Mouse (Mus musculus): ENCODE results near the gene Neurl1b.

Neurl1b gene

GRCm38 (mm10) chr17:26490072-26490471 is 75.4 kb downstream of the Neurl1b start:
- in situ Hi-C loops (cut with MboI, MseI) = no loop called here

DNA sequence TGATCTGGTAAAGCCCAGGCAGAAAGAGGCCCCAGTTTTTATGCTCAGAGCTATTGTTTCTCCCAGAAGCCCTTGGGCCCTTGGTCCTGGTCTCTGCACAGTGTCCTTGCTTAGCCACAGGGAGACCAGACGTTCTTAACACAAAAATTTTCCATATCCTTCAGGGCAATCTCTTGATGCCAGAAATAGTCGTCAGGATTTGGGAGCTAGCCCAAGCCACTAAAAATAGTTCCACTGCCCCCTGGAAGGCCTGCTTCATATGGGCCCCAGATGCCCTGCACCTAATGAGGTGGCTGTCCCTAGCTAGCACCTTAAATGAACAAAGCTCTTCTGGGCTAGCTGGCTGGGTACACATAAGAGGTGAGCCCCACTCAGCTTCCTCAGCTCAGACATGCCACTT is 76.3 kb downstream of the Neurl1b start:
- in situ Hi-C loops (cut with MboI, MseI) = no loop called here

DNA sequence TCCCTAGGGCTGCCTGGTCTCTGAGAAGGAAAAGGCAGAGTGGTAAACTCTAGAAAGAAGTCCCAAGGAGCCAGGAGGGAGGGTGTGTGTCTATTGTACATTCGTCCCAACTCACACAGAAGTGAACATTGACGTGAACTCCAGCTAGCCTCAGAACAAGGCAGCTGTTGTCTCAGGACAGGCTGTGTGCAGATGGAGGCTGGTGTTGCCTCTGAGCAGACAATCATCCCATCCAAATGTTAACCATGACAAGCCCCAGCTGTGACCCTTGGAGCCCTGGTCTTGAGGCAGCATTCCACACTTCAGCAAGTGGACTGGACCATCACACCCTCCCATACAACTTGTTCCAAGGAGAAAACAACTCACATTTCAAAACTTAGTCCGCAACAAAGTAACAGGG is 77.6 kb downstream of the Neurl1b start:
- in situ Hi-C loops (cut with MboI, MseI) = no loop called here

DNA sequence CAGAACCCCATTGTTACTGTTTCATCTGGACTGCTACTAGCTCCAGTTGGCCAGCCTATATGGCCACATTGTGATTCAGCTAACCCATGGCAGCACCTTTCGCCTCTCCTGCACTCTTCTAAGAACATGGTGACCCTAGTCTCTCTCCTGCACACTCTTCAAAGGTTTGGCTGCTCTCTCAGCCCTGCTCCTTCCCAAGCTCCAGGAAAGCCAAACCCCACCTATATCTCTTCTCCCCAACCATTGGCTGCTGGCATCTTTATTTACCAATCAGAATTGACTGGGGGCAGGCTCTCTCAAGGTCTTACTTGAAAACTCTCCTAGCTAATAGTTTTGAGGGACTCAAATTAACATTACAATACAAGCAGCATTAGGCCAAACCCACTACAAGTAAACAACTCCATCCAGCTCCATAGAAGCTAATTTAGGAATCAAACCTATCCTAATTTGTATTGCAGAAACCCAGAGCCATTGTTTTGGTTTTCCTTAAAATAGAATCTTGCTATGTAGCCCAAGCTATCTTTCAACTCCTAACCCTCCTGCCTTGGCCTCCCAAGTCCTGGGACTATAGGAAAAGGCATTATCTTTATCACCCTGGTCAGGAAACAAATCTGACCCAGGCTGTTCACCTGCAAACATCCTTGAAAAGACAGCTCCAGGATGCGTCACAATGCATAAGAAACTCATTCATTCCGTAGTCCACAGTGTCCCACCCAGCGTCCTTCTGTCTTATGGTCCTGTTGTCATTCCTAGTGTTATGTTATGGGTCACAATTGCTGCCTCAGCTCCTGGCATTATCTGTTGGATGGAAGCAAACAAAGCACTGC is 80.2 kb downstream of the Neurl1b start:
- in situ Hi-C loops (cut with MboI, MseI) = no loop called here

All from T-helper 2 cell (primary cell).